Mouse (Mus musculus) CH12.LX (cell line): ENCODE measurements around the gene Fyttd1. TPM values are rescaled to one million over a fixed set of nuclear protein-coding genes. Genes with fewer than 3 reads are reported as not detected.

Experiments used
- DNase-seq: peaks from one replicate; pipeline ENCODE4 v3.0.0-alpha.2; 2013; ENCODE audit errors: extremely low read depth
- H3K27ac ChIP-seq: 2 replicates; pipeline ENCODE4 v1.5.1; 2012; ENCODE audit warnings: low read depth, mild to moderate bottlenecking, control low read depth, moderate library complexity; ENCODE audit not compliant: insufficient read depth
- H3K27me3 ChIP-seq: replicated peaks from 2 replicates; pipeline ENCODE3; 2012; ENCODE audit warnings: inconsistent platforms
- H3K36me3 ChIP-seq, 2 experiments: replicated peaks in 1 of 2; 2 replicates each; pipeline versions ENCODE3 to v1.6.1; 2012; ENCODE audit warnings: inconsistent platforms in 1 of 2, low read length in 1 of 2, mild to moderate bottlenecking in 1 of 2, mixed read lengths in 1 of 2, moderate library complexity in 1 of 2; ENCODE audit not compliant: control insufficient read depth in 1 of 2, insufficient read depth in 1 of 2
- H3K4me1 ChIP-seq, 2 experiments: 2 replicates each; pipeline ENCODE4 v1.6.1; 2012; ENCODE audit warnings: inconsistent platforms in 1 of 2, moderate library complexity in 1 of 2; ENCODE audit not compliant: insufficient read depth in 2 of 2, control insufficient read depth in 1 of 2
- H3K4me2 ChIP-seq: 2 replicates; pipeline ENCODE4 v1.6.1; 2012; ENCODE audit warnings: low read depth, mild to moderate bottlenecking, control low read depth; ENCODE audit not compliant: poor library complexity, insufficient read depth, severe bottlenecking
- H3K4me3 ChIP-seq, 3 experiments: fragments of 150-350 bp in 1 of 3; sonication (generic) in 1 of 3; replicated peaks in 1 of 3; 2 replicates each; pipeline versions ENCODE3 to v1.5.1; 2011 to 2012; ENCODE audit warnings: low read depth in 2 of 3, low read length in 2 of 3, mild to moderate bottlenecking in 2 of 3, moderate library complexity in 2 of 3, control low read depth in 1 of 3, improper control_type of control experiment in 1 of 3, inconsistent platforms in 1 of 3, mixed read lengths in 1 of 3; ENCODE audit not compliant: poor library complexity in 1 of 3
- H3K79me2 ChIP-seq: replicated peaks from 2 replicates; pipeline ENCODE4 v1.6.1; 2012; ENCODE audit warnings: mild to moderate bottlenecking, moderate library complexity; ENCODE audit not compliant: control insufficient read depth, poor library complexity, insufficient read depth, severe bottlenecking; ENCODE audit errors: extremely low read depth
- H3K9ac ChIP-seq: 2 replicates; pipeline ENCODE4 v1.6.1; 2012; ENCODE audit warnings: low read depth, mild to moderate bottlenecking, control low read depth, moderate library complexity; ENCODE audit not compliant: insufficient read depth
- H3K9me3 ChIP-seq: replicated peaks from 2 replicates; pipeline ENCODE3; 2012; ENCODE audit warnings: low read length, inconsistent platforms, mixed read lengths
- BHLHE40 ChIP-seq: IDR thresholded peaks from 2 replicates; pipeline ENCODE4 v1.6.1; 2011; ENCODE audit warnings: mild to moderate bottlenecking, low read depth, low read length, improper control_type of control experiment
- CHD2 ChIP-seq: IDR thresholded peaks from 2 replicates; pipeline ENCODE4 v1.6.1; 2011; ENCODE audit warnings: low read length, improper control_type of control experiment
- CTCF ChIP-seq, 2 experiments: IDR thresholded peaks in 1 of 2; conservative IDR thresholded peaks in 1 of 2; 2 replicates each; pipeline ENCODE4 v1.5.1; 2011 to 2012; ENCODE audit warnings: low read depth in 2 of 2, low read length in 2 of 2, improper control_type of control experiment in 1 of 2, inconsistent platforms in 1 of 2, mild to moderate bottlenecking in 1 of 2, moderate library complexity in 1 of 2
- EP300 ChIP-seq: IDR thresholded peaks from 2 replicates; pipeline ENCODE4 v1.6.1; 2011; ENCODE audit warnings: low read length, improper control_type of control experiment
- ETS1 ChIP-seq: conservative IDR thresholded peaks from 2 replicates; pipeline ENCODE4 v1.6.1; 2012; ENCODE audit warnings: low read depth, mild to moderate bottlenecking, inconsistent platforms, low read length, improper control_type of control experiment, moderate library complexity
- GABPA ChIP-seq: IDR thresholded peaks from 2 replicates; pipeline ENCODE4 v1.6.1; 2012; ENCODE audit warnings: low read depth, low read length, improper control_type of control experiment, inconsistent platforms; ENCODE audit not compliant: insufficient replicate concordance
- IRF4 ChIP-seq: IDR thresholded peaks from 2 replicates; pipeline ENCODE4 v1.6.1; 2014; ENCODE audit warnings: low read depth, mild to moderate bottlenecking, inconsistent platforms, low read length, improper control_type of control experiment
- MAZ ChIP-seq: IDR thresholded peaks from 2 replicates; pipeline ENCODE4 v1.6.1; 2012; ENCODE audit warnings: low read depth, mild to moderate bottlenecking, inconsistent platforms, low read length, improper control_type of control experiment, moderate library complexity
- MEF2A ChIP-seq: IDR thresholded peaks from 2 replicates; pipeline ENCODE4 v1.6.1; 2014; ENCODE audit warnings: low read depth, mild to moderate bottlenecking, inconsistent platforms, low read length, improper control_type of control experiment, borderline replicate concordance
- MXI1 ChIP-seq: IDR thresholded peaks from 2 replicates; pipeline ENCODE4 v1.6.1; 2011; ENCODE audit warnings: mild to moderate bottlenecking, low read depth, low read length, improper control_type of control experiment
- MYC ChIP-seq: IDR thresholded peaks from 2 replicates; pipeline ENCODE4 v1.6.1; 2011; ENCODE audit warnings: low read depth, mild to moderate bottlenecking, improper control_type of control experiment, low read length
- NELFE ChIP-seq: IDR thresholded peaks from 2 replicates; pipeline ENCODE4 v1.6.1; 2011; ENCODE audit warnings: low read depth, low read length, improper control_type of control experiment
- NRF1 ChIP-seq: IDR thresholded peaks from 2 replicates; pipeline ENCODE4 v1.6.1; 2014; ENCODE audit warnings: low read depth, mild to moderate bottlenecking, inconsistent platforms, low read length, improper control_type of control experiment, moderate library complexity
- PAX5 ChIP-seq: IDR thresholded peaks from 2 replicates; pipeline ENCODE4 v1.6.1; 2012; ENCODE audit warnings: low read length, inconsistent platforms, mixed read lengths
- RCOR1 ChIP-seq: conservative IDR thresholded peaks from 2 replicates; pipeline ENCODE4 v1.6.1; 2012; ENCODE audit warnings: low read depth, mild to moderate bottlenecking, inconsistent platforms, low read length, improper control_type of control experiment
- SIN3A ChIP-seq: IDR thresholded peaks from 2 replicates; pipeline ENCODE4 v1.6.1; 2012; ENCODE audit warnings: low read length, improper control_type of control experiment, inconsistent platforms
- TBP ChIP-seq: conservative IDR thresholded peaks from 2 replicates; pipeline ENCODE4 v1.6.1; 2011; ENCODE audit warnings: low read depth, low read length, improper control_type of control experiment
- UBTF ChIP-seq: IDR thresholded peaks from 2 replicates; pipeline ENCODE4 v1.6.1; 2012; ENCODE audit warnings: low read depth, mild to moderate bottlenecking, inconsistent platforms, low read length, improper control_type of control experiment, moderate library complexity
- USF1 ChIP-seq: IDR thresholded peaks from 2 replicates; pipeline ENCODE4 v1.6.1; 2014; ENCODE audit warnings: low read depth, mild to moderate bottlenecking, inconsistent platforms, low read length, improper control_type of control experiment
- ZKSCAN1 ChIP-seq: IDR thresholded peaks from 2 replicates; pipeline ENCODE4 v1.6.1; 2012; ENCODE audit warnings: low read depth, inconsistent platforms, low read length, improper control_type of control experiment, borderline replicate concordance
- ZNF384 ChIP-seq: IDR thresholded peaks from 2 replicates; pipeline ENCODE4 v1.6.1; 2012; ENCODE audit warnings: low read depth, low read length, improper control_type of control experiment, inconsistent platforms
- dilution Hi-C: fragments of 300-500 bp; cut with MboI; formaldehyde crosslinking; loops from 2 replicates; pipeline ENCODE4 v1.14.3; 2020; ENCODE audit warnings: low sequenced_read_pairs; ENCODE audit not compliant: extremely low pct_unique_long_range_greater_than_20kb, extremely low pct_ligation_motif_present
- in situ Hi-C: fragments of 300-500 bp; cut with MboI; formaldehyde crosslinking; loops from 3 replicates; pipeline ENCODE4 v1.14.3; 2019; ENCODE audit warnings: low sequenced_read_pairs, low pct_ligation_motif_present, low pct_unique_long_range_greater_than_20kb, mixed read lengths
- polyA plus RNA-seq: library from polyadenylated mRNA; unstranded; fragments of >175 nt; gene quantifications from 2 replicates; pipeline ENCODE4 v1.2.1, GENCODE M21; 2012; ENCODE audit warnings: low read depth; ENCODE audit not compliant: insufficient read length
- total RNA-seq, 2 experiments: library from RNA; depleted of rRNA; stranded (reverse); fragments of 300-350 nt in 1 of 2; fragments of >200 nt in 1 of 2; gene quantifications; 2 replicates each; pipeline ENCODE4 v1.2.3; 2012 to 2014

The Fyttd1 gene
- total and polyA plus RNA-seq, 3 experiments, result 148 to 264 (median 168) TPM

DNA sequence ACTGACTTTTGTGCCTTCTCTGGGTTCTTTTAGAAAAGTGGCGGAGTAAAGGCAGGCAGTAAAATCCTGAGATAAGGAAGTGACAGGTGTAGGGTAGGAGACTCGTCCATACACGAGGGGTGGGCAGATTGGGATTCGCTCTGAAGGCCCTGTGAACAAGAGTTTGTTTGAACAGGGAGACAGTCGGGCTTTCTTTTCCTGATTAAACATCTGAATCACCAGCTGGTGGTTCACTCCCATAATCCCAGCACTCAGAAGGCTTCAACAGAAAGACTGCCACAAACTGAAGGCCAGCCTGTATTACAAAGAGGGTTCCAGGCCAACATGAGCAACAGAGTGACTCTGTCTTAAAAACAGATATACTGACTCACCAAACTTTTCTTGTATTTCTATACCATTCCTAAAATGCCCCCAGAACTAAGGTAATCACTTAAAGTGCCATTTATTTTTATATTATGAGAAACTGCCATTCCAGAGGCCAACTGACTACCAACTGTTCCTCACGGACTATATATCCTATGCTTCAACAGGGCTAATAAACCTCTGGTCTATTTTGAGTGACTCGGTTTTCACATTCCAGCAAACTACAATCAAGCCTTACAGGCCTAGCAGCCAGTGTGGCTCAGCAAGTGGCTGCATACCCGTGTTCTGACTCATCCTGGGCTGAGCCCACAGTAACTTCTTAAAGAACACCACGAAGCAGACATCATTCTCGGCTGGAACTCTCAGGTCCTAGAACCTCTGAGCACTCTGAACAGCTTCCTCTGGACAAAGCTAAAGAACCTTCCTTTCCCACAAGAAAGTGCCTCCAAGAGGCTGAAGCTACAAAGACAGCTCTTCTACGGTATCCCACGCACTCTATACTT is 18.3 kb upstream of the Fyttd1 start:
- Histone ChIP-seq H3K9ac (no peak overlapping the region), H3K9me3 (no peaks in the 10 kb centered on the region), H3K4me3 (no peak overlapping the region), H3K4me1 (peaks cover 21 to 84% of the 10 kb centered on the region in 2 experiments), H3K79me2 (0 out of 2 replicates have a peak, but pooled peaks cover 3% of the 10 kb centered on the region), H3K4me2 (no peak overlapping the region), H3K27me3 (no peaks in the 10 kb centered on the region), H3K27ac (no peak overlapping the region), H3K36me3 (peaks cover 3 to 49% of the 10 kb centered on the region in 2 experiments)
- DNase-seq, result no peak
- in situ Hi-C loops (no loop called here), dilution Hi-C loops (no loop called here)
- no peak for TF ChIP-seq NRF1
- 0 out of 2 replicates have a peak, but pooled peaks have one; percentile 31 for TF ChIP-seq UBTF

DNA sequence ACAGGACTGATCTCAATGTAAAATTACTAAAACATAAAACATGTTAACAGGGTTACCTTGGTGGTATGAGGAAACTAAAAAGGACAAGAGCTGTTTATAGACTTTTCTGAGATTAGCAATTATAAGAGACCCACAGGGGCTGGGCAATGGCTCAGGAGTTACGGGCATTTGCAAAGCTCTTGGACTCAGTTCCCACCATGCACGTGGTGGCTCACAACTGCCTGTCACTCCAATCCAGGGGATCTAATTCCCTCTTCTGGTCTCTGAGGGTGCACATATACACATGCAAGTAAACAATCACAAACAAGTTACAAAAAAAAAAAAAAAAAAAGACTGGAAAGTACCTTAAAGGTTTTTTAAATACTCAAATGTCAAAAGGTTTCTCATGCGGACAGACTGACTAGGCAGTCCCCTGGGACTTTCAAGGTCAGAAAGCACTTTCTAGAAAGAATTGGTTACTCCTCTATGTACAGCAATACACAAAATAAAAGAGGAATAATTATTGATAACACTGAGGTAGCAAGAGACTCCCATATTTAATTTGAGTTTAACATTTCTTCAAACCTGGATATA is 15.4 kb upstream of the Fyttd1 start:
- dilution Hi-C loops, result no loop called here

More for the DNA sequence above, 15.4 kb upstream of the Fyttd1 start:
- Histone ChIP-seq H3K36me3 (peaks cover 0 to 38% of the 10 kb centered on the region in 2 experiments), H3K79me2 (0 out of 2 replicates have a peak, but pooled peaks cover 3% of the 10 kb centered on the region), H3K4me1 (peaks cover 33 to 90% of the 10 kb centered on the region in 2 experiments), H3K27me3 (no peaks in the 10 kb centered on the region), H3K4me3 (no peak overlapping the region), H3K9me3 (no peaks in the 10 kb centered on the region), H3K4me2 (peak overlapping the region; percentile 75), H3K27ac (no peak overlapping the region), H3K9ac (no peak overlapping the region)
- no peak for TF ChIP-seq USF1
- TF ChIP-seq CHD2, result no peak
- no peak for TF ChIP-seq RCOR1
- peak; percentile 88 for TF ChIP-seq MYC
- TF ChIP-seq MEF2A, result 0 out of 2 replicates have a peak, but pooled peaks have one; percentile 39
- TF ChIP-seq ZKSCAN1, result no peak
- TF ChIP-seq PAX5, result no peak
- TF ChIP-seq SIN3A, result no peak
- TF ChIP-seq CTCF (conservative IDR thresholded peaks at IDR 0.05 in 1 of 2, IDR thresholded peaks at IDR 0.05 in 1 of 2; ENCODE audit: low read depth in 2 of 2, low read length in 2 of 2), result no peak
- TF ChIP-seq NRF1, result no peak
- TF ChIP-seq IRF4, result peak; percentile 56
- no peak for TF ChIP-seq NELFE
- peak; percentile 29; the same call in 1 of the 2 replicates for TF ChIP-seq MAZ
- no peak for TF ChIP-seq TBP
- peak; percentile 82; the same call in 1 of the 2 replicates for TF ChIP-seq MXI1
- peak; percentile 58; the same call in 1 of the 2 replicates for TF ChIP-seq BHLHE40
- no peak for TF ChIP-seq GABPA
- peak; percentile 75 for TF ChIP-seq EP300
- TF ChIP-seq ZNF384, result peak; percentile 95
- peak; percentile 63; the same call in 1 of the 2 replicates for TF ChIP-seq ETS1
- DNase-seq, result peak; percentile 65
- in situ Hi-C loops, result loop anchor here (5.0 kb wide), 1 partner anchor 45 kb away; no protein-coding TSS in a partner anchor
